Mouse (Mus musculus) embryonic facial prominence, embryonic 10.5 days (tissue): ENCODE data around the gene Ric8a. TPM values are rescaled to one million over a fixed set of nuclear protein-coding genes. Genes with fewer than 3 reads are reported as not detected.
A peak's percentile ranks its signal among the peaks of the same experiment; 100 is the strongest.

Experiments
- DNase-seq: peaks from one replicate; pipeline ENCODE4 v3.0.0-alpha.2; 2017; ENCODE audit warnings: low spot score
- H3K27ac ChIP-seq: fragments of 300-500 bp; sonication (generic); replicated peaks from 2 replicates; pipeline ENCODE4 v1.5.1; 2016; ENCODE audit warnings: mild to moderate bottlenecking
- H3K27me3 ChIP-seq: fragments of 300-500 bp; sonication (generic); replicated peaks from 2 replicates; pipeline ENCODE4 v1.6.1; 2016; ENCODE audit warnings: low read depth, mild to moderate bottlenecking; ENCODE audit not compliant: poor library complexity, severe bottlenecking
- H3K36me3 ChIP-seq: fragments of 300-500 bp; sonication (generic); replicated peaks from 2 replicates; pipeline ENCODE4 v1.6.1; 2016; ENCODE audit warnings: mild to moderate bottlenecking, moderate library complexity
- H3K4me1 ChIP-seq: fragments of 300-500 bp; sonication (generic); 2 replicates; pipeline ENCODE4 v1.6.1; 2016
- H3K4me3 ChIP-seq: fragments of 300-500 bp; sonication (generic); 2 replicates; pipeline ENCODE4 v1.5.1; 2016; ENCODE audit warnings: mild to moderate bottlenecking, moderate library complexity
- H3K9me3 ChIP-seq: fragments of 300-500 bp; sonication (generic); 2 replicates; pipeline ENCODE4 v1.6.1; 2016; ENCODE audit warnings: mild to moderate bottlenecking
- WGBS: fragments of 180-500 bp; shearing (Covaris S2); methylation state at CpG from one replicate; pipeline ENCODE4 v1.1.7; 2016; 5-methylcytosine and 5-hydroxymethylcytosine counted together
- polyA plus RNA-seq: library from polyadenylated mRNA; unstranded; fragments of >200 nt; fragmentation: Nextera tagmentation; extraction: Ambion mirVana; gene quantifications from 2 replicates; pipeline ENCODE4 v1.2.1, GENCODE M21; 2016

The Ric8a gene
- polyA plus RNA-seq, 1 experiment from 2014 or later = 57.7 TPM

- DNase-seq = no peak
- 89% methylated on average over 9 of the region's 9 CpGs for WGBS
- Histone ChIP-seq H3K4me3 (no peak overlapping the region), H3K27ac (no peak overlapping the region), H3K4me1 (peaks cover 27% of the 10 kb centered on the region), H3K36me3 (peaks cover 39% of the 10 kb centered on the region), H3K9me3 (no peaks in the 10 kb centered on the region), H3K27me3 (no peaks in the 10 kb centered on the region)
Measured at GRCm38 (mm10) chr7:140853386-140853785, 3.4 kb upstream of the Ric8a start.

DNA sequence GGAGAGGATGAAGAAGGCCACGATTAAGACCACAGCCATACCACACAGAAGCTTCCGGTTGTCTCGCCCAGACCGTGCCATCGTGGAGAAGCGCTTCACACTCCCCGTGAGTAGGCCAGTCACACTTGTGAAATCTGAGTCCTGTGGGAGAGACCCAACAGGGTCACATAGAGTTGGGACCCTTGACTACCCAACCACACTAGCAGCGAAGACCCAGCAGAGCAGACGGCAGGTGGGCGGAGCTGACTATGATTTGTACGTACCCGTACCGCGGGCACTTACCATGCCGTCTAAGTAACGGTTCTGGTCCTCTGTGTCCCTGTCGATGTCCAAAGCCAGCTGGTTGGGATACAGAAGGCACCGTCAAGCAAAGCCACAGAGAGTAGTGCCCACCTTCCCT, 2.3 kb upstream of the Ric8a start:
- peak overlapping the region; percentile 90 for H3K4me3 ChIP-seq
- no peak overlapping the region for H3K27ac ChIP-seq
- DNase-seq = no peak
- no peaks in the 10 kb centered on the region for H3K9me3 ChIP-seq
- peaks cover 35% of the 10 kb centered on the region for H3K4me1 ChIP-seq
- no peaks in the 10 kb centered on the region for H3K27me3 ChIP-seq
- 95% methylated on average over 18 of the region's 18 CpGs for WGBS
- H3K36me3 ChIP-seq = peaks cover 50% of the 10 kb centered on the region

- Histone ChIP-seq H3K4me1 (peaks cover 40% of the 10 kb centered on the region), H3K36me3 (peaks cover 57% of the 10 kb centered on the region), H3K4me3 (peak overlapping the region; percentile 90), H3K27me3 (no peaks in the 10 kb centered on the region), H3K9me3 (no peaks in the 10 kb centered on the region), H3K27ac (no peak overlapping the region; the same call in 1 of the 2 replicates)
- DNase-seq = no peak
- WGBS = 78% methylated on average over 9 of the region's 9 CpGs
Measured at GRCm38 (mm10) chr7:140855181-140855580, 1.6 kb upstream of the Ric8a start.

DNA sequence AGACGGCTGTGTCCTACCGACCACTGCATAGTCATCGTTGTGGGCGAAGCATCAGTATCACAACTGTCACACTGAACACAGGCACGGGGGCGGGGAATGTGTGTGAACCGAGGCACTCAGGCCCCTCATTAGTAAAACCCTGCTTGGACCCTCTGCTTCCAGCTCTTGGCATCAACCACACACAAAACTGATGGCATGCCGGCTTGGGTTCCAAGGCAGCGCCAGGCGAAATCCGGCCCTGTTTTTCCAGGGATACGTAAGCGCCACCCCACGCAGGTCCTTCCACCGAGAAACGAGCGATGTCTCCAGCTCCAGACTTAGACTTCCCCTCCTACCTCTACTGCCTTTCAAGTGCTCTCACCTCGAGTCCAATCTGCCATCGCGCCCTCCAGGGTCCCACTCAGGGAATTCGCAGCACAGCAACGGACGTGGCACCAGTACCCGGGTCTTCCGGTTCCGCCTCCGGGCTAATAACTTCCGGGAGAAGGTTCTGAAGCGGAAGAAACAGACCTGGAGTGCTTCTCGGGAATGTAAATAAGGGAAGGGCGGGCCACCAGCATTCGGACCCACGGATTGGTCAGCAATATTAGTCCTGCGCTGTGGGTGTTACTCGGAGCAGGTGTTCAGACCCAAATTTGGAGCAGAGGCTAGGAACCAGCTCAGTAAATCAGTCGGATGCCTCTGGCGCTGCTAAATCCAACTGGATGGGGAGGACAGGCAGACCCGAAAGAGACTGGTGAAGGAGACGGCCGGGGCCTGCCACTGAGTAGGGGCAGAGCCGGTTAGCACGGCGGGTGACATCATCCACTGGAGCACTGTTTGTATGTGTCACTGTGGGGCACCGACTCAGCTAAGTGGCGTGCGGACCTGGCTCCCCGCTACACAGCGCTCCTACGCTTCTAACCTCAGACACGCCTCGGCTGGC, 635 bp upstream of the Ric8a start, which contains the start of gene Gm45785:
Gm45785 (minus strand) TSS at position 472 of the 925 bp plus-strand sequence.
- H3K36me3 ChIP-seq = peaks cover 66% of the 10 kb centered on the region
- WGBS = 2% methylated on average over 51 of the region's 51 CpGs

GRCm38 (mm10) chr7:140857550-140858505, 1.1 kb downstream of the Ric8a start, which contains the start of gene Bet1l:
Gene Bet1l (minus strand): TSS chr7:140857577.
- no peak for DNase-seq
- peak within 1 kb of the TSS; percentile 90 for H3K4me3 ChIP-seq
- no peaks in the 10 kb centered on the region for H3K27me3 ChIP-seq
- H3K4me1 ChIP-seq = peaks cover 40% of the 10 kb centered on the region
- H3K9me3 ChIP-seq = no peaks in the 10 kb centered on the region
- WGBS = 41% methylated on average over 40 of the region's 40 CpGs
- peaks cover 67% of the 10 kb centered on the region for H3K36me3 ChIP-seq
- peak within 1 kb of the TSS; percentile 84 for H3K27ac ChIP-seq

More for the DNA sequence above, 635 bp upstream of the Ric8a start, which contains the start of gene Gm45785:
- Histone ChIP-seq H3K27ac (peak within 1 kb of the TSS; percentile 84), H3K27me3 (no peaks in the 10 kb centered on the region), H3K4me3 (peak within 1 kb of the TSS; percentile 90), H3K9me3 (no peaks in the 10 kb centered on the region), H3K4me1 (peaks cover 40% of the 10 kb centered on the region)
- DNase-seq = peak; percentile 91

DNA sequence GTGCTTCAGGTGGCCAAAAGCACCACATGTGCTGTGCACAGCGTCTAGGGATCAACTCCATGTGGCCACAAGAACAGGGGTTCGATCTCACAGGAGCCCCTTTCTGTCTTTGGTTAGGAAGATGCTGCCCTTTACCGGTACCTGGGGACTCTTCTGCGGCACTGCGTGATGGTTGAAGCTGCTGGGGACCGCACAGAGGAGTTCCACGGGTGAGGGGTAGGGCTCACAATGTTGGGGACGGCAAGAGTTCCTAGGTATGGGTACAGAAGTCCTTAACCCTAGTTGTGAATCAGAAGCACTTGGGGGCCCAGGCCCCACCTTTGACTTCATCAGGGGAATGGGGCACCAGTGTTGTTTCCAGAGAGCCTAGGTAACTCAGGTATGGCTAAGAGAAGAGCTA, 2.0 kb downstream of the Ric8a start:
- no peak for DNase-seq
- peaks cover 67% of the 10 kb centered on the region for H3K36me3 ChIP-seq
- 93% methylated on average over 8 of the region's 8 CpGs for WGBS
- no peaks in the 10 kb centered on the region for H3K27me3 ChIP-seq
- H3K4me3 ChIP-seq = peak overlapping the region; percentile 90; the same call in 1 of the 2 replicates
- H3K9me3 ChIP-seq = no peaks in the 10 kb centered on the region
- no peak overlapping the region for H3K27ac ChIP-seq
- H3K4me1 ChIP-seq = peaks cover 40% of the 10 kb centered on the region

DNA sequence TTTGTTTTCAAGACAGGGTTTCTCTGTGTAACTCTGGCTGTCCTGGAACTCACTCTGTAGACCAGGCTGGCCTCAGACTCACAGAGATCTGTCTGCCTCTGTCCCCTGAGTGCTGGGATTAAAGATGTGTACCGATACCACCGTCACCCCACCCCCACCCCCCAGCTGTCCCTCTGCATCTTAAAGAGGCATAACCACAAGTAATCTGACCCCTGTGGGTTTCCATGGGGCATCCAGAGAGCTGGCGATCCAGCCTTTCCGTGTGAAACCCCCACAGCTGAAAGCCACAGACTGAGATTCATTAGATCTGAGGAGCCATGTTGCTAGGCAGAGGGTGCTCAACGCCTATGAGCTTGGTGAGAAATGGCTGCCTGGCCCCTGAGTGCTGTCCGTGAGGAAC, 3.2 kb downstream of the Ric8a start:
- H3K4me3 ChIP-seq = no peak overlapping the region
- H3K4me1 ChIP-seq = peaks cover 37% of the 10 kb centered on the region
- no peak overlapping the region for H3K27ac ChIP-seq
- peaks cover 67% of the 10 kb centered on the region for H3K36me3 ChIP-seq
- no peaks in the 10 kb centered on the region for H3K27me3 ChIP-seq
- DNase-seq = no peak
- WGBS = 78% methylated on average over 6 of the region's 6 CpGs
- no peaks in the 10 kb centered on the region for H3K9me3 ChIP-seq

DNA sequence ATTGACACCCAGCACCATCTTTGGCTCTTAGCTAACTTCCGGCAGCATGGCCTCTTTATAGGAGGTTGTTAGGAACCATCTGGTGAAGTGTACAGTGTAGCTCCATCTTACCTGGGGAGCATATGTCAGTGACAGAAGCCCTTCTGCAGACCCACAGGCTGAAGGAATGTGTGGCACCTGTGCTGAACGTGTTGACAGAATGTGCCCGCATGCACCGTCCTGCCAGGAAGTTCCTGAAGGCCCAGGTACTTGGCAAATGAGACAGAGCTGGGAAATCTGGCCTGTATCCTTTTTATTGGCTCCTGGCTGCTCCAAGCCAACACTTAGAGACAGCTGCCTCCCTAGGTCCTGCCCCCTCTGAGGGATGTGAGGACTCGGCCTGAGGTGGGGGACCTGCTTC, 4.0 kb downstream of the Ric8a start:
- no peak overlapping the region for H3K4me3 ChIP-seq
- DNase-seq = no peak
- WGBS = 90% methylated on average over 5 of the region's 5 CpGs
- no peak overlapping the region for H3K27ac ChIP-seq
- peaks cover 71% of the 10 kb centered on the region for H3K36me3 ChIP-seq
- no peaks in the 10 kb centered on the region for H3K27me3 ChIP-seq
- H3K9me3 ChIP-seq = no peaks in the 10 kb centered on the region
- peaks cover 30% of the 10 kb centered on the region for H3K4me1 ChIP-seq

DNA sequence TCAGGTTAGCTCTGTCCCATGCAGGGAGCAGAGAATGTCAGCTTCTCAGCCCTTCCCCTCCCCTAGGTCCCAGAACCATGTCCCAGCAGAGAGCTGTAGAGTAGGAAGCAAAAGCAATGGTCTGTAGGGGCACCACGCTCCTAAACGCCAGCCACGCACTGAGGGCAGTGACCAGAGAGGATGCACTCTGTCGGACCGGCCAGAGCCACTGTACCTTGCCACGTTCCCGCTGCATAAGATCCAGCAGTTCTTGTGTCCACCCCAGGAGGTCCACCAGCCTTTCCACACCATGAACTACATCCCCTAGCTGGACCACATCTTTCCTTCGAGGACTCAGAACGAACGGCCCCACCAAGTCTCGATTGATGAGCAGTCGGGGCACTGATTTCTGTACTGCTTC, 8.0 kb downstream of the Ric8a start:
- Histone ChIP-seq H3K4me1 (0 out of 2 replicates have a peak, but pooled peaks cover 2% of the 10 kb centered on the region), H3K27ac (no peak overlapping the region), H3K4me3 (no peak overlapping the region), H3K9me3 (no peaks in the 10 kb centered on the region), H3K27me3 (no peaks in the 10 kb centered on the region), H3K36me3 (peaks cover 75% of the 10 kb centered on the region)
- DNase-seq = no peak
- WGBS = 90% methylated on average over 12 of the region's 12 CpGs

GRCm38 (mm10) chr7:140874224-140874623, 17.5 kb downstream of the Ric8a start:
- H3K9me3 ChIP-seq = no peaks in the 10 kb centered on the region
- H3K4me1 ChIP-seq = 0 out of 2 replicates have a peak, but pooled peaks cover 3% of the 10 kb centered on the region
- H3K27ac ChIP-seq = no peak overlapping the region
- peaks cover 43% of the 10 kb centered on the region for H3K36me3 ChIP-seq
- no peak for DNase-seq
- 87% methylated on average over 4 of the region's 4 CpGs for WGBS
- no peaks in the 10 kb centered on the region for H3K27me3 ChIP-seq
- H3K4me3 ChIP-seq = no peak overlapping the region

DNA sequence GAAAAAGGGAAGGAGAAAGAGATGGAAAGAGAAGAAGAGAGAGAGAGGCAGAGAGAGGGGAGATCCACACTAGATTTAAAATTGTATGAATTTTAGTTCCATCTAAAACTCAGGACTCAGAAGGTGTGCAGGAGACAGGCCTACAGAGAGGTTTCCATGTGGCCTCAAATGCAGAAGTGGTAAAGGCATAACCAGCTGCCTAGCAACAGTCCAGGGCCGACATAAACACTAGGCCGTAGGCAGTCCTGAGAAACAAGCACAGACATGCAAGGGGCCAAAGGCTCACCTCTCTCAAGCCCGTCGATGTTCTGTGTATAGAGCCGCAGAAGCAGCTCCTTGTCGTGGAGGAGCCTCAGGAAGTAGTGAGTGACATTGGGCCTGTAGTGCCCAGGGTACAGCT, 20.6 kb downstream of the Ric8a start:
- Histone ChIP-seq H3K27me3 (no peaks in the 10 kb centered on the region), H3K9me3 (no peaks in the 10 kb centered on the region), H3K4me1 (peaks cover 12% of the 10 kb centered on the region), H3K36me3 (peaks cover 41% of the 10 kb centered on the region), H3K4me3 (no peak overlapping the region), H3K27ac (no peak overlapping the region)
- DNase-seq = no peak
- WGBS = 77% methylated on average over 6 of the region's 6 CpGs

- peaks cover 23% of the 10 kb centered on the region for H3K4me1 ChIP-seq
- H3K4me3 ChIP-seq = no peak overlapping the region
- DNase-seq = no peak
- H3K27me3 ChIP-seq = no peaks in the 10 kb centered on the region
- peaks cover 40% of the 10 kb centered on the region for H3K36me3 ChIP-seq
- H3K27ac ChIP-seq = no peak overlapping the region
- 91% methylated on average over 7 of the region's 7 CpGs for WGBS
- no peaks in the 10 kb centered on the region for H3K9me3 ChIP-seq
Measured at GRCm38 (mm10) chr7:140879355-140879754, 22.6 kb downstream of the Ric8a start.
